Mouse (Mus musculus) limb, embryonic 13.5 days (tissue): ENCODE data around the gene Ndufs1. TPM values are rescaled to one million over a fixed set of nuclear protein-coding genes. Genes with fewer than 3 reads are reported as not detected.

Source experiments
- ATAC-seq: fragments of 200-750 bp; cut with Nextera tagmentation; 2 replicates; pipeline ENCODE4 v1.8.0; 2017; ENCODE audit warnings: low read depth, moderate number of reproducible peaks, moderate TSS enrichment; ENCODE audit not compliant: low FRiP score
- H3K27ac ChIP-seq: fragments of 300-500 bp; sonication (generic); 2 replicates; pipeline ENCODE4 v1.5.1; 2015; ENCODE audit warnings: inconsistent platforms, mild to moderate bottlenecking, moderate library complexity
- H3K27me3 ChIP-seq: fragments of 300-500 bp; sonication (generic); 2 replicates; pipeline ENCODE4 v1.6.1; 2015; ENCODE audit warnings: mild to moderate bottlenecking, inconsistent platforms
- H3K36me3 ChIP-seq: fragments of 300-500 bp; sonication (generic); 2 replicates; pipeline ENCODE4 v1.6.1; 2015; ENCODE audit warnings: inconsistent platforms, mild to moderate bottlenecking, moderate library complexity
- H3K4me1 ChIP-seq: fragments of 300-500 bp; sonication (generic); 2 replicates; pipeline ENCODE4 v1.6.1; 2015; ENCODE audit warnings: inconsistent platforms
- H3K4me2 ChIP-seq: fragments of 300-500 bp; sonication (generic); replicated peaks from 2 replicates; pipeline ENCODE4 v1.6.1; 2015; ENCODE audit warnings: inconsistent platforms, mild to moderate bottlenecking, moderate library complexity
- H3K4me3 ChIP-seq: fragments of 300-500 bp; sonication (generic); 2 replicates; pipeline ENCODE4 v1.5.1; 2015; ENCODE audit warnings: moderate library complexity, mild to moderate bottlenecking, inconsistent platforms
- H3K9ac ChIP-seq: fragments of 300-500 bp; sonication (generic); 2 replicates; pipeline ENCODE4 v1.6.1; 2015; ENCODE audit warnings: mild to moderate bottlenecking, inconsistent platforms
- H3K9me3 ChIP-seq: fragments of 300-500 bp; sonication (generic); 2 replicates; pipeline ENCODE4 v1.6.1; 2016; ENCODE audit warnings: inconsistent platforms
- WGBS: fragments of 180-500 bp; shearing (Covaris S2); methylation state at CpG from one replicate; pipeline ENCODE4 v1.1.7; 2015; 5-methylcytosine and 5-hydroxymethylcytosine counted together
- microRNA-seq: library from miRNA; unstranded; fragments of <30 nt; microRNA quantifications from one replicate; pipeline ENCODE4, GENCODE M21; 2016
- polyA plus RNA-seq: library from polyadenylated mRNA; unstranded; fragments of >200 nt; fragmentation: Nextera tagmentation; extraction: Ambion mirVana; gene quantifications from 2 replicates; pipeline ENCODE4 v1.2.1, GENCODE M21; 2015

The Ndufs1 gene
- polyA plus RNA-seq, 1 experiment from 2014 or later = 131 TPM

DNA sequence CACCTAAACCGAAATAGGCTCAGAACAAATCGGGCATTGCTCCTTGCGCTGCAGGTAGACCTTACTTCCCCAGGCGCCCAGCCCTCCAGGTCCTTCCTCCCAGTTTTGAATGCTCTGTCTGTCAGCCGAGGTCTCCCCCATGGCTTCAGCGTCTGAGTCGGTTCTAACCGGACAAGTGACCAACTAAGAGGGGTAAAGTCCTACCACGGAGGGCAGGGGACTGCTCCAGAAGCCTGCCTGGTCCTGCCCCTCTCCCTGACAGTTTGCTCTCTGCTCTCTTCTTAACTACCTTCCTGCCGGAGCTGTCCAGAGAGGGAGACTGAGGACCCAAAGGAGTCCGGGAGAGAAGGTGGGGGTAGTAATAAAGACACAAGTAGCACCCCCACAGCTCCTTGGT lies 63.8 kb downstream of the Ndufs1 start:
- H3K4me1 ChIP-seq = peaks cover 43% of the 10 kb centered on the region
- WGBS = 5% methylated on average over 11 of the region's 11 CpGs
- H3K4me2 ChIP-seq = peak overlapping the region; percentile 88
- H3K27ac ChIP-seq = peak overlapping the region; percentile 100
- peak overlapping the region; percentile 92 for H3K4me3 ChIP-seq
- H3K9ac ChIP-seq = peak overlapping the region; percentile 100
- H3K36me3 ChIP-seq = peaks cover 7% of the 10 kb centered on the region; the same call in 1 of the 2 replicates
- 0 out of 2 replicates have a peak, but pooled peaks have one; percentile 17 for ATAC-seq
- no peaks in the 10 kb centered on the region for H3K27me3 ChIP-seq
- H3K9me3 ChIP-seq = no peaks in the 10 kb centered on the region

DNA sequence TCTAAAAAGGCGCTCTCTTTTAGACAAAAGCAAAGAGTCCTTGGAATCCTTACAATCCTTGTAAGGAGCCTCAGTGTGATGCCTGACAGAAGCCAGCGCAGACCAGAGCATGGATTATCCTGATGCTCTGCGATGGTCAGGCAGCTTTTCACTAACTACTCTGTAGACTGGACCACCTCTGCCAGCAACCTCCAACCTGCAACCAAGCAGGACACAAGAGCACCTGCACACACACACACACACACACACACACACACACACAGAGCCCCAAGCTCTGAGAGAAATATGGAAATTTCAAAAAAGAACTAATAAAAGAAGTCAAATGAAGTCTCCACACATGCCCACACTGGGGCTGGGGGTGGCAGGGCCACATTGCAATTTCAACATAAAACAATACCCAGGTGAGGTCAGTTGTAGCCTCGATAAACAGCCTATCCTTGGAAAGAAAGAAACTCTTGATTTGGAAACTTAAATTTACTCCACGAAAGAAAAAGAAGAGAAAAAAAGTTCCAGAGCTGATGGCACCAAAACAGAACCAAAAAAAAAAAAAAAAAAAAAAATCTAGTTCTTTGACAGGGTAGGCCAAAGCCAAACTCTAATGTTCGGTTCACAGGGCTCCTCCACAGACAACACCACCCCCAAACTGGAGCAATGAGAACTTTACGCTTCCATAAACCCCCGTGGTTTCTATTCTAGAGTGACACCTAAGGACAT lies 64.3 kb downstream of the Ndufs1 start:
- Histone ChIP-seq H3K36me3 (peaks cover 7% of the 10 kb centered on the region; the same call in 1 of the 2 replicates), H3K4me1 (peaks cover 47% of the 10 kb centered on the region), H3K9me3 (no peaks in the 10 kb centered on the region), H3K4me2 (peak overlapping the region; percentile 88), H3K4me3 (peak overlapping the region; percentile 92), H3K9ac (peak overlapping the region; percentile 100), H3K27me3 (no peaks in the 10 kb centered on the region), H3K27ac (peak overlapping the region; percentile 100)
- ATAC-seq = no peak
- 48% methylated on average over 8 of the region's 8 CpGs for WGBS

DNA sequence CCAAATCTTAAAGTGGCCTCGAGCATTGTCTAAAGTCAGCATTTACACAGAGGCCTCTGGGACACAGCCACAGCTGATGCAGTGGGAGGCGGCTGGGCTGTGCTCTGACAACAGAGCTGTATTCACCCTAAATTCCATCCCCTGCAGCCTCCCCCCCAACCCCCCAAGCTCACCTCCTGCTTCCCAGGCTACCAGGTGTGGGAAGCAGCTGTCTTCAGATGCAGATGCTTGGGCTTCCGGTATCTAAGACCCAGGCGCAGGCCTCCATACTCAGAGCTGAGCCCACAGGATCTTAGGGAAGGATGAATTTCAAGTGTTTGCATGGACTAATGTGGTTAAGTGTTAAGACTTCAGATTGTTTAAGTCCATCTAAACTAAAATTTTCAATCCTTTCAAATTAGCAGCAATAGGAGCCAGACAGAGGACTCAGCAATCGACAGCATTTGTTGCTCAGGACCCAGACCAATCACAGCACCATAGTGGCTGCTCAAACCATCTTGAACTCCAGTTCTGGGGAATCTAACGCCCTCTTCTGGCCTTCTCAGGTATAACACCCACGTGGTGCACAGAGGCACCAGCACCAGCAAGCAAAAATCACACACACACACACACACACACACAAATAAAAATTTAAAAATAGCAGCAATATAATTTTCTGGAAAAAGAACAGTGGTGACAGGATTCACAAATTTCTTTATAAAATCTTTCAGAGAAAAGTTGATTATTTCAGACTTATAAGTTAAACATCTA lies 65.9 kb downstream of the Ndufs1 start:
- H3K4me3 ChIP-seq = no peak overlapping the region
- no peak overlapping the region for H3K9ac ChIP-seq
- H3K4me2 ChIP-seq = no peak overlapping the region
- ATAC-seq = no peak
- H3K27me3 ChIP-seq = no peaks in the 10 kb centered on the region
- H3K36me3 ChIP-seq = peaks cover 8% of the 10 kb centered on the region
- peaks cover 34% of the 10 kb centered on the region for H3K4me1 ChIP-seq
- WGBS = 37% methylated on average over 7 of the region's 7 CpGs
- H3K27ac ChIP-seq = peak overlapping the region; percentile 22; the same call in 1 of the 2 replicates
- no peaks in the 10 kb centered on the region for H3K9me3 ChIP-seq

DNA sequence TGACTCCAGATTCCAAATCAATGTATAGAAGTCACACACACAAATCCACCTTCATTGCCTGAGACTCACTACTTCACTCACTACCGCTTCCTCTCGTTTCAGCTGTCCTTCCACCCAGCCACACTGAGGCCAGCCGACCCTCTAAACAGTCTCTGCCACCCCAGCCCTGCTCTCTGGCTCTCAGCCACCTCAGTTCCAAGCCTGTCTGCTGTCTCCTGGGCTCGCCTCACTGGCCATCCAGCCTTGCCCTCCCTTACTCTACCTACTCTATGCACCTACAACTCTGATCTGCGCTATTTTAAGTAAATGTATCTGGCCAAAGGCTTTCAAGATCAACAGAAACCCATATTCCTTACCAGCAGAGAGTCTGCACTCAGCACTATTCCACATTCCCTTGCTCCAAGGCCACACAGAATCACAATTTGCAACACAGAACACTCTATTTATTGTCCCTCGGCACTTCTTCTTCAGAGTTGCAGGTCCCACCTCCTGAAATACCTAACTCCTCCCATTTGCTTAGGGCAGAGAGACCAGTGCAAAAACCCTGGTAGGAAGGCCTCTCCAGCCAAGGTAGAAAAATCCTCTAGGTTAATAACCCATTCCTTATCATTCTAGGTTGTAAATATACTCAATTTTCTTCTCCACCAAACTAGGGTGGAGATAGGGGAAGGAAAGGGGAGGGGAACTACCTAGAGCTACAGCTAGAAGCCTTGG lies 68.9 kb downstream of the Ndufs1 start:
- H3K27ac ChIP-seq = no peak overlapping the region
- ATAC-seq = no peak
- no peaks in the 10 kb centered on the region for H3K9me3 ChIP-seq
- H3K9ac ChIP-seq = 0 out of 2 replicates have a peak overlapping the region, but pooled peaks have one; percentile 39
- H3K27me3 ChIP-seq = no peaks in the 10 kb centered on the region
- H3K4me2 ChIP-seq = no peak overlapping the region
- H3K4me3 ChIP-seq = no peak overlapping the region
- peaks cover 32% of the 10 kb centered on the region for H3K36me3 ChIP-seq
- 73% methylated on average over 6 of the region's 6 CpGs for WGBS
- H3K4me1 ChIP-seq = peaks cover 26% of the 10 kb centered on the region

DNA sequence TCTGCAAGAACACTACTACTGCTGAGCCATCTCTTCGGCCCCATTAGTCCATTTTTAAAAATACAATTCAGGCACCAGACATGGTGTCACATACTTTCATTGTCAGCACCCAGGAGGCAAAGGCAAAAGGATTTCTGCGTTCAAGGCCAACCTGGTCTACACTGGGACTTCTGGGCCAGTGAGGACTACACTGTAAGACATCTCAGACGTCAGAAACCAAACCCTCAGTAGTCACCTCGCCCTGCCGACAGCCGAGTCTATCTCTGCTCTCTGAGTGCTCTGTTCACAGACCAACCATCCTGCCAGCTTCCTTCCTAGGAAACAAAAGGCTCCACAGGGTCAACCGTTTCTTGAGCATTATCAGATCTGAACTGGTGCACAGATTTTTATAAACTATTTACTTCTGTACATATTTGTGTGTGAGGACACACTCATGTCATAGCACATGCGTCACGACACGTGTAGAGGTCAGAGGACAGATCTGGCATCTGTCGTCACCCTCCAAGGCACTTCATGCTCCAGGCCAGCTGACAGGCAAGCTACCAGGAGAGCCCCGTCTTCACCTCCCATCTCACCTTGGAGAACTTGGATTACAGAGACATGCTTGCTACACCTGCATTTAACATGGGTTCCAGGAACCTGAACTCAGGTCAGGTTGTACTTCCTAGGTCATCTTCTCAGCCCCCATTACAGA lies 73.7 kb downstream of the Ndufs1 start:
- H3K36me3 ChIP-seq = peaks cover 70% of the 10 kb centered on the region
- H3K4me2 ChIP-seq = no peak overlapping the region
- H3K9ac ChIP-seq = no peak overlapping the region
- H3K9me3 ChIP-seq = no peaks in the 10 kb centered on the region
- peaks cover 4% of the 10 kb centered on the region for H3K4me1 ChIP-seq
- no peaks in the 10 kb centered on the region for H3K27me3 ChIP-seq
- ATAC-seq = no peak
- 92% methylated on average over 12 of the region's 12 CpGs for WGBS
- H3K4me3 ChIP-seq = no peak overlapping the region
- H3K27ac ChIP-seq = no peak overlapping the region

DNA sequence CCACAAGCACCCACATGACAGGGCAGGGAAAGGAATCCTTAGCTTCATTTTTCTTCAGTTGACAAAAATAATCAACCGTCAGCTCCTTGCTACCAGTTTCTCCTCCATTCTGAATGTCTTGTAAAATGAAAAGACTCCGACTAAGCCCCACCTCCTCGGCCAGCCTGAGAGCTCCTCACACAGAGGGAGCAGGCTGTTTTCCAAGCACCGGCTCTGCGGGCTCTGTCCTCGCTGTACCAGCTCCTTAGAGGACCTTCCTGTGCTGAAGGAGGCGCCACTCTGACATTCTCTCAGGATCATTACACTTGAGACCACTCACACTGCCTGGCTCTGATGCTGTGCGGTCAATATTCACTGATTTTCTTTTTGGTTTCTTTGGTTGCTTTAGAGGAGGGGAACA lies 76.4 kb downstream of the Ndufs1 start:
- H3K36me3 ChIP-seq = peaks cover 85% of the 10 kb centered on the region
- WGBS = 87% methylated on average over 8 of the region's 8 CpGs

DNA sequence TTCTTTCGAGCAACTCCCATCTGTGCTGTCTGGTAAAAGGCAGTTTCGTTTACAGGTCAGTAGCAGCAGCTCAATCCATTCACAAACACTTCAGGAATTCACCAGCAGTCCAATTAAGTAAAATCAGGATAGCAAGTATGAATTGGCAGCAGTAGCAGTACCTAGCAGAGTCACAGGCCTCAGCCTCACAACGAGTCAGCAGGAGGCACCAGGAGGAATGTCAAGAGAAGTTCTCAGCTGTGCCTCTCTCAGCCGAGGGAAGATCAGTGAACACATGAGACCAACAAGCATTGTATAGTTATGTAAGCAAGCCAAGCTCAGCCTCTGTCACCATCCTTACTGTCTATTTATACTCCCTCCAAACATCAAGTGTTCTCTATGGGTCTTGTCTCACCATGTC lies 77.8 kb downstream of the Ndufs1 start:
- H3K9ac ChIP-seq = no peak overlapping the region
- ATAC-seq = no peak
- 83% methylated on average over 4 of the region's 4 CpGs for WGBS
- peaks cover 89% of the 10 kb centered on the region for H3K36me3 ChIP-seq
- no peak overlapping the region for H3K4me2 ChIP-seq
- H3K9me3 ChIP-seq = no peaks in the 10 kb centered on the region
- H3K27me3 ChIP-seq = no peaks in the 10 kb centered on the region
- H3K27ac ChIP-seq = no peak overlapping the region
- H3K4me1 ChIP-seq = no peaks in the 10 kb centered on the region
- H3K4me3 ChIP-seq = no peak overlapping the region

More for the DNA sequence above, 76.4 kb downstream of the Ndufs1 start:
- Histone ChIP-seq H3K4me3 (no peak overlapping the region), H3K27ac (no peak overlapping the region), H3K4me1 (no peaks in the 10 kb centered on the region), H3K4me2 (no peak overlapping the region), H3K9ac (no peak overlapping the region), H3K27me3 (no peaks in the 10 kb centered on the region), H3K9me3 (no peaks in the 10 kb centered on the region)
- no peak for ATAC-seq

DNA sequence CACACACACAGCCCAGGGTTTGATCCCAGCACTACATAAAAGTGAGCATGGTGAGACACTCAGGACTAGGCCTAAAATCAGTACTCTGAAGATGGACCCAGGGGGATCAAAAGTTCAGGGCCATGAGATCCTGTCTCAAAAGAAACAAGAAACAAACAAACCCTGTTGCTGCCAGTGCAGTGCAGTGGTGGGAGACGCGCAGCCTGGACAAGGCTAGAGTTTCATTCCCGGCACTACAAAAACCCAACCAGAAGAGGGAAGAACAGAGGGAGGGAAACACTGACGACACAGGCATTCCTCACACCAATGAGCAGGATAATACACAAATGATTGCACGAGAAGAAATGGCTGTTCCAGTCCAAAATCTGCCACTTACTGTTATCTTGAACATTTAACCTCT lies 80.6 kb downstream of the Ndufs1 start:
- Histone ChIP-seq H3K36me3 (peaks cover 89% of the 10 kb centered on the region), H3K27ac (no peak overlapping the region)
- WGBS = 90% methylated on average over 5 of the region's 5 CpGs

More for the DNA sequence above, 80.6 kb downstream of the Ndufs1 start:
- Histone ChIP-seq H3K4me1 (no peaks in the 10 kb centered on the region), H3K9me3 (no peaks in the 10 kb centered on the region), H3K9ac (no peak overlapping the region), H3K4me2 (no peak overlapping the region), H3K4me3 (no peak overlapping the region), H3K27me3 (no peaks in the 10 kb centered on the region)
- ATAC-seq = no peak

Small RNA genes within 50 kb of the gene (microRNA-seq; reads per million reads assigned to microRNA genes)
- gene Gm24557 = not detected
- gene Gm27512 = not detected

Other genes starting within 250 kb of the Ndufs1 start
- gene Ino80d, start 62.2 kb downstream of the Ndufs1 start, polyA plus RNA-seq = 9.7 and 10.3 TPM in 2 replicates
- 609 and 631 TPM in 2 replicates for gene Eef1b2, start within 50 bp of the Ndufs1 start, polyA plus RNA-seq
- gene Gpr1, start 37.7 kb upstream of the Ndufs1 start, polyA plus RNA-seq = 0.22 and 0.25 TPM in 2 replicates
- gene Zdbf2, start 96.4 kb upstream of the Ndufs1 start, polyA plus RNA-seq = 14.9 and 16.3 TPM in 2 replicates